Comparison of ENCODE assay signal across 27 mouse cellular contexts in genomic region chr4:123792666-123793065, GRCm38 (mm10). TPM values are rescaled to one million over a fixed set of nuclear protein-coding genes. Genes with fewer than 3 reads are reported as not detected.
DNase-seq lines count a peak whose midpoint lies in the region; TF ChIP-seq lines count a peak whose summit lies in the region.
"Had no signal": no experiment of that assay in that cellular context is flagged by ENCODE, and none has a peak within 500 bp of the region (broad histone marks: within the 10 kb centered on the region; RNA-seq: fewer than 3 reads in every experiment).

No protein-coding gene starts in this region.

- H3K4me1 ChIP-seq in kidney, adult 2 months (ENCODE audit: control insufficient read depth, insufficient read depth, low read length) = no peaks in the 10 kb centered on the region

- H3K36me3 ChIP-seq in kidney, adult 2 months (ENCODE audit: control insufficient read depth, insufficient read depth, low read length) = no peaks in the 10 kb centered on the region
- H3K36me3 ChIP-seq: embryonic facial prominence, embryonic 10.5 days; embryonic facial prominence, embryonic 15.5 days; forebrain, embryonic 12.5 days; heart, embryonic 10.5 days; heart, embryonic 15.5 days; liver, embryonic 12.5 days; midbrain, embryonic 13.5 days; neural tube, embryonic 13.5 days had no signal

- no peak overlapping the region; the same call in 1 of the 2 replicates for H3K27ac ChIP-seq in kidney, adult 2 months (ENCODE audit: insufficient read depth, low read depth, low read length)
- H3K27ac ChIP-seq: embryonic facial prominence, embryonic 10.5 days; embryonic facial prominence, embryonic 15.5 days; forebrain, embryonic 12.5 days; heart, embryonic 10.5 days; heart, embryonic 15.5 days; liver, embryonic 12.5 days; macrophage; midbrain, embryonic 13.5 days; neural tube, embryonic 13.5 days; stomach, postnatal 0 days had no signal

- H3K27me3 ChIP-seq in kidney, adult 2 months (replicated peaks; ENCODE audit: control insufficient read depth, insufficient read depth, low read length) = no peaks in the 10 kb centered on the region
- H3K27me3 ChIP-seq: embryonic facial prominence, embryonic 15.5 days; forebrain, embryonic 12.5 days; heart, embryonic 15.5 days; liver, embryonic 12.5 days; midbrain, embryonic 13.5 days; neural tube, embryonic 13.5 days had no signal

- no peak for TF ChIP-seq POLR2A in kidney, adult 2 months (IDR thresholded peaks at IDR 0.05; ENCODE audit: low read depth, low read length)

- no peak overlapping the region for H3K4me3 ChIP-seq in kidney, adult 2 months (ENCODE audit: insufficient read depth, low read depth, low read length)
- H3K4me3 ChIP-seq: embryonic facial prominence, embryonic 10.5 days; embryonic facial prominence, embryonic 15.5 days; forebrain, embryonic 12.5 days; heart, embryonic 10.5 days; heart, embryonic 15.5 days; liver, embryonic 12.5 days; midbrain, embryonic 13.5 days; neural tube, embryonic 13.5 days had no signal

- no peak for TF ChIP-seq CTCF in kidney, adult 2 months (conservative IDR thresholded peaks at IDR 0.05; ENCODE audit: insufficient read depth, insufficient read length, low read depth, low read length)

- DNase-seq in kidney, adult 2 months = peak; percentile 50
- no peak for DNase-seq in kidney, adult 18-20 months
- peak; percentile 24 to 62 for DNase-seq in kidney, postnatal 25 days
- DNase-seq in kidney, adult 8-10 months = no peak
- DNase-seq in right cerebral cortex, postnatal 25 days = peak; percentile 11
- DNase-seq in right cerebral cortex, adult 2 months (ENCODE audit: low spot score in 2 of 2) = no peak
- DNase-seq in ovary, postnatal 10 days (ENCODE audit: low spot score) = no peak
- DNase-seq: B cell, adult 2 months; cerebellum, adult 2 months; cerebellum, postnatal 14 days; gastrocnemius, postnatal 25 days; layer of hippocampus, adult 9-11 months; left cerebral cortex, postnatal 4 days; liver, postnatal 0 days; right cerebral cortex, postnatal 4 days; thymus, adult 18-20 months; thymus, postnatal 25 days had no signal

- WGBS in kidney, adult 2 months = 74% methylated on average over 2 of the region's 2 CpGs

RNA-seq across cellular contexts. Expression of gene Rhbdl2, which starts 5.0 kb away (rescaled TPM):
- 1.5 TPM in 2 replicates for polyA plus RNA-seq in kidney, adult 2 months (2012; rRNA removed)
- polyA plus RNA-seq: liver, embryonic 12.5 days; liver, postnatal 0 days; macrophage had no signal

RNA-seq across cellular contexts. Expression of gene Akirin1, which starts 42.5 kb away (rescaled TPM):
- polyA plus RNA-seq in kidney, adult 2 months (2012; rRNA removed) = 15.8 and 16.5 TPM in 2 replicates

Comparison
In these comparisons a context has a peak if more than half of its experiments do, and no peak if none do; other contexts are left out.
1. DNase-seq: peak in kidney, adult 2 months (single experiment), kidney, postnatal 25 days (2 of 2) and right cerebral cortex, postnatal 25 days (single experiment); none in kidney, adult 18-20 months (single experiment), kidney, adult 8-10 months (0 of 2), right cerebral cortex, adult 2 months (0 of 2) and ovary, postnatal 10 days (single experiment).